Mouse (Mus musculus) cerebellum, postnatal 14 days (tissue): ENCODE results near the gene Dnajc12.
"Not testable (repeated sequence)": the region's sequence is repeated elsewhere in the genome, so short reads cannot be mapped to it uniquely, and the experiment has no call there.

Experiments used
- DNase-seq, 2 experiments: peaks; one replicate each; pipeline ENCODE4 v3.0.0; 2021; ENCODE audit warnings: mixed read lengths in 2 of 2

The Dnajc12 gene

GRCm38 (mm10) chr10:63382372-63383279 lies at the start of gene Dnajc12:
TSS of gene Dnajc12 (plus strand) at chr10:63382443.
- peak; percentile 88 to 89 for DNase-seq

GRCm38 (mm10) chr10:63336901-63337300 lies 45.3 kb upstream of the Dnajc12 start:
- peak in 1 of 2 experiments; percentile 19 for DNase-seq

- DNase-seq = no peak
Measured at GRCm38 (mm10) chr10:63337326-63337725, 44.9 kb upstream of the Dnajc12 start.

DNA sequence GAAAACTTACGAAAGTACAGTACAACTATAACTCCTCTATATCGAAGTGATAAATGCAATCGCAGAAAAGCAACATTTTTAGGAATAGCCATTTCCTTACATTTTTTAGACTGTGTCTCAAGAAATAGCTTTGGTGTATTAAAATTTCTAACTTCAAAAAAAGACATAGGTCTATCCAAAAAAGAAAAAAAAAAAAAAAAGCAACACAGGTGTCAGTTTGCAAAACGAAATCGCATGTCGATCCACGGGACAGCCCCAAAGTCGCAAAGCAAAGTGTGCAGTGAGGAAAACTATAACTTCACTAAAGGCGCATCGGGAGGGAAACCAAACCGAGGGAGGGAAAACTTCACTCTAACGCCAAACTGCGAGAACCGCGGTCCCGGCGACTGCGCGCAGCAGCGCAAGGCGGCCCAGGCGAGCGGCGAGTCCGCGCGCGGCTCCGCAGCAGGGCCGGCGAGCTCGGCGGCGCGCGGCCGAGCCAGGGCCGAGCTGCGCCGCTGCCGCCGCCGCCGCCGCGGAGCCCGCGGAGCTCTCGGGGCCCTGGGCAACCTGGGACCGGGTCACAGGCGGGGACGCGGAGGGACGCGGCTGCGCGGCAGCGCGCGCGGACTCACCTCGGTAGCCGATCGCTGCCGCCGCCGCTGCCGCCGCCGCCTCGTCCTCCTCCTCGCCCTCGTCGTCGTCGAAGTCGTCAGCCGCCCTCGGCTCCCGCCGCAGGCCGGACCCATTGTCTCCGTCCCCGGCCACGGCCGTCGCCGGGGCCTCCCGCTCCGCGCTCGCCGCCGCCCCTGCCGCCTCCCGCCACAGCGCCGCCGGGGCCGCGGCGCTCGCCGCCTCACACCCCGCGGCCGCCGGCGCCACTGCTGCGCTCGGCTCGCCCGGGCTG lies 44.0 kb upstream of the Dnajc12 start:
- peak; percentile 72 to 73 for DNase-seq

DNA sequence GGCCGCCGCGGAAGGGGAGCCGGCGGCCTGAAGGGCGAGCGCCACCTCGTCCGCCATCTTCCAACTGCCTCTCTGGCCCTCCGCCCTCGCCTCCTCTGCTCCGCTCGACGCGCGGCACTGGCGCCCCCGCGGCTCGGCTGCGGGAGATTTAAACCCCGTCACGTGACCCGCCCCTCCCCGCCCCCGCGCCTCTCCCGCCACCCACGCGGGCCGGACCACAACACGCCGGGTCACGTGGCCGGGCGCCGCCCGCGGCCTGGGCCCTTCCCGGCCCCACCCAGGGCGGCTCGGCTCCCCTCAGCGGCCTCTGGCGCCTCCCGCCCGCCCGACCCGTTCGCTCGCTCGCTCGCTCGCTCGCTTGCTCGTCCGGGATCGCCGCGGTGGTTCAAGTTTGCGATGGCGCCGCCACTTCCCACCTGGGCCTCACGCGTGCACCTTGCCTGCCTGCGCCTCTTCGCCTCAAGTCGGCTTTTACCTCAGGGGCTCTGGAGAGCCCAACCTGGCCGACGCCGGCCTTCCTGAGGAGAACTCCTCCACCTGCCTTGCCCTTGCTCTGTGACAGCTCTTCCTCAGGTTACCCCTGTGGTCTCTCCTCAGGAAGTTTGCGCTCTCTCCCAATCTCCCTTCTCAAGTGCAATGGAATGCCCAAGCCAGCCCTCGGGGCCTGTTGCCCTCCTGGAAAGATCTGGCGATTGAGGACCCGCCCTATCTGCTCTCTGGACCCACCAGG lies 43.2 kb upstream of the Dnajc12 start:
- DNase-seq = peak; percentile 95 to 97

- DNase-seq = no peak
Measured at GRCm38 (mm10) chr10:63341351-63341750, 40.9 kb upstream of the Dnajc12 start.

- DNase-seq = no peak
Measured at GRCm38 (mm10) chr10:63344751-63345150, 37.5 kb upstream of the Dnajc12 start.

DNA sequence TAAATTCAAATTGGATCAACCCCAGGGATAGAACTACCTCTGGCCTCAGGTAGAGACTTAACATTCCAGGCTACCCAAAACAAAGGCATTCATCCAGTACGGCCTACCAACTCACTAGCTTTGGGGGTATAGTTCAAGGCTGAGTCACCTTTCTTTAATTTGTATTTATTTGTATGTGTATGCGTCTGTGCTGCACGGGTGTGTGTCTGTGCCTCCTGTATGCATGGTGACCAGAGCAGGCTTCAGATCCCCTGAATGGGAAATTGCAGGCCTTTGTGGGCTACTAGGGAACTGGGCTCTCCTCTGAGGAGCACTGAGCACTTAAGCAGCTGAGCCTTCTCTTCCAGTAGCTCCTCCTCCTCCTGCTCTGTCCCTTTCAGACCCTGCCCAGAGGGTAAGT lies 34.0 kb upstream of the Dnajc12 start:
- DNase-seq = no peak

GRCm38 (mm10) chr10:63350666-63351065 lies 31.6 kb upstream of the Dnajc12 start:
- DNase-seq = no peak

DNA sequence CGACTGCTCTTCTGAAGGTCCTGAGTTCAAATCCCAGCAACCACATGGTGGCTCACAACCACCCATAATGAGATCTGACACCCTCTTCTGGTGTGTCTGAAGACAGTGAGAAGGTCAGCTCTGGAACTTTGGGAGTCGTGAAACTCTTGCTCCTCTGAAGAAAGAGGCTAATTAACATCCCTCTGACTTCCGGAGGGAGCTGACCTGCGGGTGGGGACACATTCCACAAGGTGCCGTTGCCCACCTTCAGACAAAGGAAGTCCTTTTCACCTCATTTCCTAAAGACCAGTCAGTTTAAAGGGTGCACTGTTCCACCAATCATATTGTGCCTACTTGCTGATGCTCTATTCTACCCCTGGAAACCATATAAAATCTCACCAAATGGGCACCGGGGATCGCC lies 31.1 kb upstream of the Dnajc12 start:
- not testable (repeated sequence) for DNase-seq

DNA sequence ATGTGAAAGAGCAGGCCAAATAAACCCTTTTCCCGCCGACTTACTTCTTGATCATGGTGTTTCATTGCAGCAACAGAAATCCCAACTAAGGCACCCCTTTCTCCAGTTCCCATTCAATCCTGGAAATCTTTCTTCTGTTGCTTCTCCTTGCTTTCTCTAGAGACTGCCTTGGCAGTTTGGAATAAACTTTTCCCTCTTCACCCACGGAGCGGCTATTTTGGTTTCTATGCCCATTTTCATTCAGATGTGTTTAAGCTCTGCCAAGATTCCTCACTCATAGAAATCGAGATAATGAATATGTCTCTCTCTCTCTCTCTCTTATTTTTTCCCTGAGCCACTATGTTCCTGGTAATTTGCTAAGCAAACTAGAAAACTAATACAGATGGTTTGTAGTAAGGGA lies 30.1 kb upstream of the Dnajc12 start:
- no peak for DNase-seq

DNA sequence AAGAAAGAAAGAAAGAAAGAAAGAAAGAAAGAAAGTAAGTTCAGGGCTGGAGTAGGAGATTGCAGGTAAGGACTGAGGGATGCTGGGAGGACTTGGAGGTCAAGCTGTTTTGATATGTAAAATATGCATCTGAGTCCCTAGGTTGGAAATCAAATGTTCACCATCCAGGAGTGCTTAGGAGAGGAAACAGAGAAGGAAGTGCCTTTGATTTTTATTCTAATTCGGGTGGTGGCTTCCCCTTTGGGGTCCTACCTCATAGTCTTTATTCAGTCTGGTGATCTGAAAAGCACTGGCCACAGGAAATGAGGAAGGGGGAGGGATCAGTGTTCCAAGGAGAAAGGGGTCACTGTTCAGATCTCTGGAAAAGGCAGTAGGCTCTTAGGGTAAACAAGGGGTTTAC lies 21.7 kb upstream of the Dnajc12 start:
- DNase-seq = no peak

DNA sequence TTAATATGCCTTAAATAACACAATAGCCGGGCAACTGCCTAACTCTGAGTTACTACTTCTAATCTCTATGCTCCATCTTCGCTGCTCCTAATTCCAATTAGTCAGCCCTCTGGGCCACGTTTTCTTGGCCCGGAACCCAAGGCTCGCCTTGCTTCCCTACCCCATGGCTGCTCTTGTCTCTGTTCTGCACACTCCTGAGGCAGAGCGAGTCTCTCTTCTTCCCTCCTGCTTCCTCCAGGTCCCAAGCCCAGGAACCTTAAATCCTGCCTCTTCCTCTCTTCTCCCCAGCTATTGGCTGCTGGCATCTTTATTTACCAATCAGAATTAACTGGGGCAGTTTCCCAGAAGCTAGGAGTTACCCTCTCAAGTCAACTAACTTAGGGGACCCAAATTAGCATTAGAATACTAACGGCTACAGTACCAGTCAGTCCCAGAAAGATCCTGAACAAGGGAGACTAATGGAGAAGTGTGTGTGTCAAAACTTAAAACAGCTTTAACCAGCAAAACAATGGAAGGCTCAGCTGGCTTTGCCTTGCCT lies 16.3 kb upstream of the Dnajc12 start:
- DNase-seq = no peak

DNA sequence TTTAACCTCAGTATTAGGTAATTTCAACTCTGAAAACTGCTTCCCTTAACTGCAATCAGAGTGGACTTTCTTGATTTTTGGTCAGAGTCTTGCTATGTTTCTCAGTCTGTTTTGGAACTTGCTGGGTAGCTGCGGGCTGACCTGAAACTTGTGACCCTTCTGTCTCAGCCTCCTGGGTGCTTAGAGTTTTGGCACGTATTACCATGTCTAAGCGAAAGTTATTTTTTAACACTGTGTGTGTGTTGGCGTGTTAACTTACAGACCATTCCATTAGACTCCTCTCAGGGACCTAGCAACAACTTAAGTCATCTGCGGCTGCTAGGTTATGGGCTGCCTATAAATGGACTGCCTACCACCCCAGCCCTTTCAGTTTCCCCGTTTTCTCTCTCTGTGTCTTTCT lies 14.9 kb upstream of the Dnajc12 start:
- no peak for DNase-seq

DNA sequence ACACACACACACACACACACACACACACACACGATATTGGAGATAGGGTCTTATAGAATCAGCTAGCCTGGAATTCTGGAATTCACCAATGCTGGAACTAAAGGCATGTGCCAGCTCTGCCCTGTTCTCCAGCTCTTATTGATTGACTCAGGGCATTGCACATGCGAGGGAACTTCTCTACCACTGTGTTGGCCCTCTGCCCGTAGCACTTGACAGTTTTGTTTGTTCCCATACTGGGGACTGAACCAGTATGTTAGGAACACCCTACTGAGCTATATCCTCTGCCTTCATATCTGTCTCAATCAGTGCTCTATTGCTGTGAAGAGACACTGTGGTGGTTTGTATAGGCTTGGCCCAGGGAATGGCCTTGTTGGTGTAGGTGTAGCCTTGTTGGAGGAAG lies 14.2 kb upstream of the Dnajc12 start:
- DNase-seq = no peak

DNA sequence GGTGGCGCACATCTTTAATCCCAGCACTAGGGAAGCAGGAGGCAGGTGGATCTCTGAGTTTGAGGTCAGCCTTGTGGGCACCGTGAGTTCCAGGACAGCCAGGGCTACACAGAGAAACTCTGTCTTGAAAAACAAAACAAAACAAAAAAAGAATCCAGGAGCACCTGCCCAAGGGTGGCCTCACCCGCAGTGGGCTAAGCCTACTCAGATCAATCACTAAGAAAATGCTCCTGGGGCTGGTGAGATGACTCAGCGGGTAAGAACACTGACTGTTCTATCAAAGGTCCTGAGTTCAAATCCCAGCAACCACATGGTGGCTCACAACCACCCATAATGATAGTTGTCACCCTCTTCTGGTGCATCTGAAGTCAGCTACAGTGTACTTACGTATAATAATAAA lies 5.9 kb upstream of the Dnajc12 start:
- no peak for DNase-seq

DNA sequence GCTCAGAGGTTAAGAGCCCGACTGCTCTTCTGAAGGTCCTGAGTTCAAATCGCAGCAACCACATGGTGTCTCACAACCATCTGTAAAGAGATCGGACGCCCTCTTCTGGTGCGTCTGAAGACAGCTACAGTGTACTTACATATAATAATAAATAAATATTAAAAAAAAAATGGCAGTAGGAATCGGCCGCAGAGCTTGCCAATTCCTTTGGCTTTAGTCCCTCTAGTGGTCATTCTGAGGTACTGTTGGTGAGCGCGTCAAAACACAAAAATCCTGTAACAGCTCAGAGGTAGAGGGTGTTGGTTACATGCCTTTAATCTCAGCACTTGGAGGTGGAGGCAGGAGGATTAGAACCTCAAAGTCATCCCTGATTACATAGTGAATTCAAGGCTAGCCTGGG lies 4.8 kb upstream of the Dnajc12 start:
- DNase-seq = peak; percentile 73 to 77

GRCm38 (mm10) chr10:63378948-63379680 lies 3.1 kb upstream of the Dnajc12 start:
- DNase-seq = no peak

GRCm38 (mm10) chr10:63381498-63382280 lies 554 bp upstream of the Dnajc12 start, which contains the start of gene Sirt1:
TSS of gene Sirt1 (minus strand) at chr10:63381704.
- peak; percentile 25 to 40 for DNase-seq

DNA sequence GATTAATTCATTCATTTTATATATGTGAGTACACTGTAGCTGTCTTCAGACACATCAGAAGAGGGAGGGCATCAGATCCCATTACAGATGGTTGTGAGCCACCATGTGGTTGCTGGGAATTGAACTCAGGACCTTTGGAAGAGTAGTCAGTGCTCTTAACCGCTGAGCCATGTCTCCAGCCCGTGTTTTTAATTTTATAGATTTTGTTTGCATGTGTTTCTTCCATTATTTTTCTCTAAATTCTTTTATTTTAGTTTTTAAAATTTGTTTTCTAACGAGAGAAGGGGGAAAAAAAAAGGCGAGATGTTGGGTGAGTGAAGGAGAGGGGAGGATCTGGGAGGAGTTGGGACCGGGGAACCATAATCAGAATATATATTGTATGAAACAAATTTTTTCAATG lies 3.7 kb downstream of the Dnajc12 start:
- not testable (repeated sequence) for DNase-seq

GRCm38 (mm10) chr10:63386444-63386843 lies 4.2 kb downstream of the Dnajc12 start:
- peak; percentile 94 for DNase-seq
